Mouse (Mus musculus) kidney, postnatal 36 days (tissue): Measurements from ENCODE around the gene Nmnat1.

ENCODE experiments used
- DNase-seq, 2 experiments: peaks; one replicate each; pipeline ENCODE4 v3.0.0; 2021 to 2022; ENCODE audit warnings: mixed read lengths in 2 of 2

Gene Nmnat1

DNA sequence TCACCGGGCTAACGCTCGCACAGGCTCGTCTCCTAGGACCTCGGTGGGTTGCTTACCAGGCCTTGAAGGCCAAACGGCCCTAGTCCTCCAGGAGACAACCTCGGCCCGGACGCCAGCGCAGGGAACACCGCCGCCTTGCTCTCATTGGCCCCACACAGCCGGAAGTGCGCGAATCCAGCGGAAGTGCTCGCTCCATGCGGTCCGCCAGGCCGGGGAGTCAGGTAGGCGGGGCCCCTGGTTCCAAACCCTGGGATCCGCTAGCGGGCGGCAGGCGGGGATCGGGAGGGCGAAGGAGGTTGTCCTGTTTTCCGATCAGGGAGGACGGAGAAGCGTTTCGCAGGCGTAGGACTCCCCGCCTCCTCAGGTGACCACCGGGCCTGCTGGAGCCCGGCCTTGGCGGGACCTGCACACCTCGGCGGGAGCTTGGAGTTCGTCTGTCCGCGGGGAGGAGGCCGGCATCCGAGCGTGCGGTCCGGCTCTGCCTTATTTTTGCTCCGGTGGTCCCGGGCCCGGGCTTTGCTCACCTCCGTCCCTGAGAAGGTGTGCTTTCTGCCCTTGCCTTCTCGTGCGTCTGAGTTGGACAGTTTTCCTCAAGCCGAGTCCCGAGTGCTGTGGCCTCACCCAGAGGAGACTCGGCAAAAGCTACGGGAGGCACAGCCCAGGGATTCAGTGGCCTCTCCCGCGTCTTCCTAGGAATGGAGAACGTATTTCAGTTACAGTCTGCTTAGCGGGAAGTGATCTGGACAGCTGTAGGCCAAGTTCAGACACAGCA, at the start of gene Nmnat1, which contains the start of gene Lzic:
TSS of gene Nmnat1 (minus strand) at position 150 of the 772 bp plus-strand sequence.
TSS of gene Lzic (plus strand) at position 177 of the 772 bp plus-strand sequence.
- peak; percentile 95 to 97 for DNase-seq

DNA sequence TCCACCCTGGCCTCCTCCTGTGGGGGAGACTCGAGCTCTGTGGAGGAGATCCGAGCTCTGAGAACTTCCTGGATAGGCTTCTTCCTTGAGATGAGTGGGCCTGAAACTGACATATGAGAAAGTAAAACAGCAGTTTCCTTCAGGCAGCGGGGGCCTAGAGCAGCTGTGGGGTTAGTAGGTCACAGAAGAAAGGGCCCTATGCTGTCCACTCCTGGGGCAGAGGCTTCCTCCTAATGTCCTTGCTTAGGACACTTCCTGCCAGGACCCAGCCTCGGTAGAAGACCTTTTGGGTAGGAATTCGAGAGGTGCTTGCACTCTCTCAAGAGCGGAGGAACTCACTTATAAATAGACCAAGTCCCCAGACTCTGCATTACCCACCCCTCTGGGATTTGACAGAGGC, 44.7 kb upstream of the Nmnat1 start:
- DNase-seq: no peak

DNA sequence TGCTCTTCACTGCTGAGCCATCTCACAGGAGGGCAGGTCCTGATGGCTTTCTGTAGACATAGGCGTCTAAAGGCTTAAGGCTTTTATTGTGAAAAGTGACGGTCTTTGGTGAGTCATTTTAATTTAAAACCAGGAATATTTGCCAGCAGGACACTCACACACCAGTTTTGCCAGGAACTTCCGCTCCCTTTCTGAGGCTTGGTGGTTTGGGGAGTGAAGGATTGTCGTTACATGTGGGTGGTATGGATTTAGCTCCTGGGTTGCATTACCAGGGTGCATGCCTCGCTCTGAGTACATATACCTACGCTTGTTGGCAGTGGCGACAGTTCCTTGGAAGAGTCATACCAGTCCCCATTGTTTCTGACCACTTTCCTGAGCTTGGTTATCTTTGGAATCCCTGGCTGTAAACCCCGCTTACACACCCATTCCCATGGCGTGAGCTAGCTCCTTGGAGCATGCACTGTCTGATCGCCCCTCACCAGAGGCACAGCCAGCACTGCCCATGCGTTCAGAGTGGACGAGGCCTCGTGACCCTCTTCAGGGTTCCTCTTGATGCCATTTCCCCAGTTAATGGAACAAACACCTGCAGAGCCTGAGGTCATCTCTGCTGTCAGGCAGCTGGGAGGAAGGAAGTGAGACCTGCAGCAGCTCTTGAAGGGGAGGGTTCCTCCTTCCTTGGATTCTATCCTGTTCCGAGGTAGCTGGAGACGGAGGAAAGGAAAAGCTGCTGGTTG, 42.8 kb upstream of the Nmnat1 start:
- DNase-seq: peak in 1 of 2 experiments; percentile 19

DNA sequence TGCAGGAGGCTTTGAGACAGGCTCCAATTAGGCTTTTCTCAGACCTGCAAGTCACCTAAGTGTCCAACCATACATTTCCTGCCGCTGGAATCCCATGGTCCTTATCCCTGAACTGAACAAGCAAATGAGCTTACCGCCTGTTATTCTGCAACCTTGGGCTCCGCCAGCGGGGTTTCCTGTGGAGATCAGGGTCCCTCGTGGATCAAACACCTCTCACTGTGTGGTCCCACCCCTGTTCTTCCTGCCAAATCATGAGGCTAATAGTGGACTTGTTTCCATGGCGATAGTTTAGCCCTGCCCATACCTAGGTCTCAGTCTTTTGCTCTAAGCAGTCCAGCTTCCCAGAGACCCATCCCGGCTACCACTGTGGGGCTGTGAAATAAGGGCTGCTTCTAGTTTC, 41.3 kb upstream of the Nmnat1 start:
- DNase-seq: peak; percentile 26 to 41

DNA sequence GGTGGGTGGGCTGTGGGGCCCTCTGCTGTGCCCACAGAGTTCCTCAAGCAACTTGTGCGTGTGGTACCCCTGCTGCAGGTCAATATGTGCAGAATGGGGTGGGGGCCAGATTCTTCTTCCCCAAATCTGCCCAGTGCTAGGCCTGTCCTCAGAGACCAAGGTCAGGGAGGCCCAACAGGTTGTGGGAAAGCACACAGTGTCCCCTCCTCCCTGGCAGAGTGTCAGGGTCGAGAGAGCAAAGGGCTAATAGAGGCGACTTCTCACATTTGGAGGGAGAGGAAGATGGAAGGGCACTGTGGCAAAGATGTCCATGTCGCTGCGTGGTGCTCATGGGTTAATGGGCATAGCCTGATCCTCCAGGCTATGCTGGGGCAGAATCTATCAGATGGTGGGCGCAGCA, 40.8 kb upstream of the Nmnat1 start:
- peak; percentile 27 to 65 for DNase-seq

DNA sequence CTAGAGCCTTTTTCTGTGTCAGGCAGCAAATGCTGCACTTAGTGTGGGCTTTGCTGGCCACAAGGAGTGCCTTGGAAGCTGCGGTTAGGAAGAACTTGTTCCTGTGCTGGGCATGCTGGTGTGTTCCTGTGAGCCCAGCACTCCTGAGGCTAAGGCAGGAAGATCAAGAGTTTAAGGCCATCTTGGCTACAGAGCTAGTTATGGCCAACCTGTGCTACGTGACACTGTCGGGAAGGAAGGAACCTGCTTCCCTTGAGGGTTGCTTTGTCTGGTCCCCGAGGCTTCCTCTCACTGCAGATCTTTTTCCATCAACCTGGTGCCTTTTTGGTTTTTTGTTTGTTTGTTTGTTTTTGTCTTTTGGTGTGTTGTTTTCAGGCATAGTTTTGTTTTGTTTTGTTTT, 40.2 kb upstream of the Nmnat1 start:
- DNase-seq: no peak

DNA sequence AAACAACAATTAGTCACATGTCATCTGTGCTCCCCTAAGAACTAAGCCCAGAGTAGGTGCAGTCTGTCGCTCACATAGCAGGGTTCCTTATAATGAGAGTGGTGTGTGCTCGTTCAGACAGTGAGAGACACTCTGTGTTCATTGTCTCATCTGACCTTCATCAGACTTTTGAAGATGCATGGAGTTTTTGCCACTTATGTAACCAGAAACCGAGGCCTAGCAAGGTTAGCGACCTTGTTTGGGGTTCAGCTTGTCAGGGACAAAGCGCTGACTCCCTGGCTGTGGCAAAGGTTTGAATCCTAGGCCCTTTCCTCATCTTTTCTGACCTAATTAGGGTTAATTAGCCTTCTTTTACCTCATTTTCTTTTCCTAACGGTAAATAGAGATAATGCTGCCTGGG, 39.0 kb upstream of the Nmnat1 start:
- no peak for DNase-seq

DNA sequence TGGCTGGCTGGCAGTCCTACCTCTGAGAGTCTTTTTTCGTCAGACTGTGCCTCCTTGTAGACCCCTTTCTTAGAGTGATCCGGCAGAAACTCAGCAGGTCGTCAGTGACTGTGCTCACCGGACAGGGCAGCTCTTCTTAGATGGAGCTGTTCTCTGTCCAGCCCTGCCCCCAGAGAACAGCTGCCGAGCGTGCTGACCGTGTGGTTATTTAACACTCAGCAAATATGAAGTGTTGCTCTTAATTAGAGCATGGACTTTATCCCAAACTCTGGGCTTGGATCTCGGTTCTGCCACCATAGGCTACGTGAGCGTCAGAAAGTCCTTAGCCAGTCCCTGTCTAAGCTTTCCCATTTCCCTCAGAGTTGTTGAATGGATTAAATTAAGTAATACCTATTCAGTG, 36.3 kb upstream of the Nmnat1 start:
- peak; percentile 64 to 70 for DNase-seq

DNA sequence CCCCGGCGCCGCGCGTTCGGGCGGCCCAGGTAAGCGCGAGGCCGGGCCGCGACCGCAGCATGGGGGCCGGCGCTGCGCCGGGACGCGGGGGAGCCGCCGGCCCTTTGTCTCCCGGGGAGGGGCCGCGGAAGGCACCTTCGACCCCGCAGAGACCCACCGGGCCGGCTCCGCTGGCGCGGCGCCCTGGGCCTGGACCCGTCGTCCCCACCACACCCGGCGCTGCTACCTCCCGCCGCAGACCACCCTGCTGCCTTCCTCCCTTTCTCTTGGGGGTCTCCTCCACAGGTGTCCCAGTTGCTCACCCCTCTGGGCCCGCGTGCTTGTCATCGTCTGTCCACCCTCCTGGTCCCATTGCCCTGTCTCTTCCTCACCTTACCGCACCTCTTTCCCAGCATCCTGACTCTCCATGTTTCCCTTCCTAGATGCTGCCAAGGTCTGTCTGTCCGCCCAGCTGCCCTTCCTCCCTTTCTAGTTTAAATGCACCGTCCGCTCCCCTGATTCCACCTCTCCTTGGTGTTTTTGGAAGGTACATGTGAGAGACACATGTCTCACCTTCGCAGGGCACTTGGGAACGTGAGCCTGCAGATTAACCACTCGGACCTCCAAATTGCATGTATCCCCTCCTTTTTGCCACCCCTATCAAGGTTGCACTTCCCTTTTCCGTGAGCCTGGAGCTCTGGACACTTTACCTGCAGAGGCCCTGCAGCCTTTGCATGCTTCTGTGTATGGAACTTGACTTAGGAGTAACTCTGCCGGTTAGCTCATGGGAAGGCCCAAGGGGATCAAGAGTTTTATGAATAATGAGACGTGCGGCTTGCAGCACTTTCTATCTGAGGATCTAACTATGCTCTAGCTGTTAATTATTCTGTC, 33.6 kb upstream of the Nmnat1 start:
- no peak for DNase-seq

DNA sequence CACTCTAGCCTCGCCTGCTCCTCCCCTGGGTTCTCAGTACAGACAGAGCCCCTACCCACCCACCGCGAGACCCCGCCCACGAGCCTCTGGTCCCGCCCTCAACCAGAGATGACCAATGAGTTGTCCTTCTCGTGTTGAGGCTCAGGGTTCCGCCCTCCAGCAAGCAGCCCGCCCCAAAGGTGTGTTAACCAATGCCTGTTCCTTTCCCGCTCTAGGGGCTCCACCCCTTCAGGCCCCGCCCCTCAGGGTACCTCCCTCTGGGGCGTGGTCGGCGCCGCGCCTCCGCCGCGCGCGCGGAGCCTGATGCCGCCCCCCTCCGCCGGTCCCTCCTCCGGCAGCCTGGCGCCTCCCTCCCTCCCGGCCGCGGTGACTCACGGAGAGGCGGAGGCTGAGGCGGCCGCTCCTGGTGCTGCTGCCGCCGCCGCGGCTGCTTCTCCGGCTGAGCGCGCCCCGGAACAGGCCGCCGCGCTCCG, 32.9 kb upstream of the Nmnat1 start, which contains the start of gene Ctnnbip1:
TSS of gene Ctnnbip1 (plus strand) at position 369 of the 473 bp plus-strand sequence.
- DNase-seq: peak; percentile 97 to 98

DNA sequence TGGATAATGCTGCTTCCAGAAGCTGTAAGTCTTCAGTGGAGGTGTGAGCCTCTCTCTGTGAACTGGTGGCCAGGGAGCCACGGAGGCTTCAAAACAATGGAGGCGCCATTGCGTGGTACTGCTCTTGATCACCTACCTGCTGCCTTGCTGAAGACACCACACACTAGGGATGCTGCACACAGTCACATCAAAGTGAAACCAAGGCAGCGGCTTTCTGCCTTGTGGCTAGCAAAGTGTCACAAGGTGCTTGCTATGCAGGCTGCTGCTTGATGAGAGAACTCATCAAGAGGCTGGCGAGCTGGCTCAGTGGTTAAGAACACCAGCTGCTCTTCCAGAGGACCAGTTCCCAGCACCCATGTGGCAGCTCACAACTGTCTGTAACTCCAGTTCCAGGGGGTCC, 30.7 kb upstream of the Nmnat1 start:
- DNase-seq: no peak

DNA sequence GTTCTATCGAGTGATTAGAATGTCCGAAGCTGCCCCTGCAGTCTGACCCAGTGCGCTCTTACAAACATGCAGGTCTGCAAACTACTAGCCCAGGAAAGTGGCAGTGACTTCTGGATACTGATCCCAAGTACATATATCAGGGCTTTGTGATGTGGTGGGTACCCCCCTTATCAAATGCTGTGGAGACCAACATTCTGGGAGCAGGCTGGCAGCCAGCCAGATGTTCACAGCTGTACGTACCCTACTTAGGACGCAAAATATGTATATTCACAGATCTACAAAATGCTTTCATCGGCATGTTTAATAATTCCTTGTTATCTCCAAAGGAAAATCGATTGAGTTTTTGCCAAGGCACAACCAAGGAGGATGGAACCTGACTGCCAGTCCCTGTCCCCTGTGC, 27.1 kb upstream of the Nmnat1 start:
- DNase-seq: no peak

DNA sequence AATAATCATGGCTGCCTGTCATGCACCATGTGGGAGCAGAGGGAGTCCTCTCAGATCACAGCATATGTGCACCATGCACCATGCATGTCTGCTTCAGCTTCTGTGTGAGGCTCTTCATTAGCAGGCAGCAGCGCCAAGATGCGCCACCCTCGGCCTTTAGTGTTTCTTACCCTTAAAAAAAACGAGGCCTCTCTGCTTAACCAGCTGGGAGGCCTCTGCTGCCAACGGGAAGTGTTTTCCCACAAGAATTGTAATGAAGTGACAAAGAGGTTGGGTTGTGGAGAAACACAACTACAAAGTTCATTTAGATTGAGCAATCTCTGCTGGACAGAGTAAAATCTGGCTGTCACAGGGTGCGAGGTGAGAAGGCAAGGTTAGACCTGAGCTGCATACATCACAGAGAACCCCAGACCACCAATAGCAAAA, 26.2 kb upstream of the Nmnat1 start:
- DNase-seq: no peak

DNA sequence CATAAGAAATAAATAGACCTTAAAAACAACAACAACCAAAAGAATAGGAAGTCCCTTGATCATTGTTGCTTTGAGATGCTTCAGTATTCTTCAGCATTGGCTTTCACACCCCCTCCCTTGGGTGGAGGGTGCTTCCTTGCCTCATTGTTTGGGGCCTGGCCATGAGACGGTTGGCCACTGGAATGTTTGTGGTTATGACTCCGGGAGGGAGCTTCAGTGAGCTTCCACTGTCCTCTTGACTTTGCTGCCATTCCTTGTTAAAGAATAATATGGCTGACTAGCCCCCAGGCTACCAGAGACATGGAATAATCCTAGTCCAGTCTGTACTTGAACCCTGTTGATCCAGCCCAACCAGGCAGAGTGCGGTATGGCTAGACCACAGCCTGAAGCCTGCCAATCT, 21.9 kb upstream of the Nmnat1 start:
- DNase-seq: no peak

DNA sequence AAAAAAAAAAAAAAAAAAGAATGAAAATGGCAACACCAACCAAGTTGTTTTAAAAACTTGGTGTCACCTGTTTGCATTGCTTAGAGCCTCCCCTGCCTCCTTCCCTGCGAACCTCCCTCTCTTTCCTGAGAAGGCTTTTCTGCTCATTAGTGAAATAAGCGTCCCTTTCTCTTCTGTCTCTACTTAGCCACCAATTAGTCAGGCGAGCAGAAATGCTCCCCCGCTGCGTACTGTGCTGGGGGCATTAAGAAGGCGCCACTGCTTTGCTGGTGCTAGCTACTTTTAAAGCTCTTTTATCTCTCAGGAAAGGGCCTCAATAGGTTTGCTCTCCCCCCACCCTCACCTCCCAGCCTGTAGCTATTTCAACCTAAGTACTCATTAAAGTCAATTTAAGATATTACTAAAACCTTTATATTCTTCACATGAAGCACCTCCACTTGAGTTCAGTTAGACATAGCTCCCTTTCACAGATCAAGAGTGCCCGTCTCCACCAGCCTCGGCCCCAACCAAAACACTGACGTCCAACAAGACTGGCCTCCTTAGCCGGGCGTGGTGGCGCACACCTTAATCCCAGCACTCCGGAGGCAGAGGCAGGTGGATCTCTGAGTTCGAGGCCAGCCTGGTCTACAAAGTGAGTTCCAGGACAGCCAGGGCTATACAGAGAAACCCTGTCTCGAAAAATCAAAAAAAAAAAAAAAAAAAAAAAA, 20.4 kb upstream of the Nmnat1 start:
- DNase-seq: no peak

DNA sequence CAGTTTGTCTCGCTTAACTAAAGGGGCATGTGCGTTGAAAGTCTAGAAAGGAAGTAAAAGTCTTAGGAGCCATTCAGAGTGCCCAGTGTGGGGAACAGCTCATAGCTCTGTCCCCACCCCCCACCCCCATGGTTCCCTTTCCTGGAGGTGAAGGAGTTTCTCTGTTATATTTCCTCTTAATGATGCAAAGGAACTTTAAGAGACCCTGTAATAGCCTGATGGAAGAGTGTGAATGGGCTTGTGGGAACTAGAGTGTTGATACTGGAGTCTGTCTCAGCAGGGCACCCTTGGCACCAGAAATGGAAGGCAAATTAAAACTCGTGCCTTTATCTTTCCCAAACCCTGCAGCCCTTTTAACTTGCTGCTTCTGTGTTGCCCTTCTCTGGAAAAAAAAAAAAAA, 19.9 kb upstream of the Nmnat1 start:
- DNase-seq: no peak

DNA sequence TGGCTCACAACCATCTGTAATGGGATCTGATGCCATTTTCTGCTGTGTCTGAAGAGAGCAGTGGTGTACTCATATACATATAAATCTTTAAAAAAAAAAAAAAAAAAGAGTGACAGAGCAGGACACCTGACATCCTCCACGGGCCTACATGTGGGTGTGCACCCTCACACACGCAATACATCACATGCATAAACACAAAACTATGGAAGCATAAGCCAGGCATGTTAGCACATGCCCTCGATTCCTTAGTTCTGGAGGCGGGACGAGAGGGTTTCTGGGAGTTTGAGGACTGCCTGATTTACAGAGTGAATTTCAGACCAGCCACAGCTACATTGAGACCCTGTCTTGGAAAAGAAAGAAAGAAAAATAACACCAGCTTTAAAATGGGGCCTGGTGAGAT, 19.4 kb upstream of the Nmnat1 start:
- no peak for DNase-seq

DNA sequence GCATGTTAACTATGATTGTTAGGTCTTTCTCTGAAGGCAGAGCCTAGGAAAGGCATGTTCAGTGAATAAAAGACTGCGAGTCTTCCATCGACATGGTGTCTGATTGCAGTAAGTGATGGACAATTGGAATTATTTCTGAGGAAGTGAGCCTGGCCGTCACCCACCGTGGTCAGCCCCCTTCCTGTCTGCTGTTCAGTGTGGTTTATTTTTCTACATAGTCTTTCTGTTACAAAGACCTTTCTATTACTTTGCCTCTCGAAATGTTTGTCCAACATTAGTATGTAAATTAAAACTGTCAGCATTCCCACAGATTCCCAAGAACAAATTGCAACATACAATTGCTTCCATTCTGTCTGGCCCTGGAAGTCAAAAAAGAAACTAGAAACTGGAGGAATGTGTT, 14.8 kb upstream of the Nmnat1 start:
- no peak for DNase-seq

DNA sequence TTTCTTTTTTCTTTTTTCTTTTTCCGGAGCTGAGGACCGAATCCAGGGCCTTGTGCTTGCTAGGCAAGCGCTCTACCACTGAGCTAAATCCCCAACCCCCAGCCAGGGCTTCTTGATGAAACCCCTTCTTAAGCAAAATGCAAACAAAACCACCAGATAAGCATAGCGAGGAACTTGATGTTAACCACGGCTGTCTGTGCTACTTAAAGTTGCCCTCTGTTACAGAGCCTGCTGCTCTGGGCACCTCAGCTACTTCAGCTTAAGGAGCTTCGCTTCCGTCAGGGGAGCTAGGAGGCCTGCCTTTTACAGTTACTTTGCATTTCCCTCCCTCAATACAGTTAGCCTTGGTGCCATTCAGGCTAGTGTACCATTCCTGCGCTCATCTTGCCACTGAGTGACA, 13.9 kb upstream of the Nmnat1 start:
- DNase-seq: no peak

DNA sequence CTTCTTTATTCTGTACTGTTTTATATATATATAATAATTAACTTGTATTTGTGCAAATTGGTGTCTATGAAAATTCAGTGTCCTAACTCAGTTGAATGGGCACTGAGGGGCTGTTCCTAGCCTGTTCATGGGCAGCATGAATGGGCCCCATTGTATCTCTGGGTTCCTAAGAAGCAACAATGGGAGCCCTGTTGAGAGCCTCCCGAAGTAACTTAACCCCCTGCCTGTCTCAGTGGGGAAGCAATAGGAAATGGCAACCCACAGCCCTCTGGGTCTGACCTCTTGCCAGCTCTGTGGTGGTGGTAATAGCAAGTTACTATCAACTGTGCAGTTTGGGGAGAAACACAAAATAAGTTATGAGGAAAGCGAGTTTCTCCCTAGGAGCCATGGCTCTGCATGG, 11.6 kb upstream of the Nmnat1 start:
- no peak for DNase-seq

DNA sequence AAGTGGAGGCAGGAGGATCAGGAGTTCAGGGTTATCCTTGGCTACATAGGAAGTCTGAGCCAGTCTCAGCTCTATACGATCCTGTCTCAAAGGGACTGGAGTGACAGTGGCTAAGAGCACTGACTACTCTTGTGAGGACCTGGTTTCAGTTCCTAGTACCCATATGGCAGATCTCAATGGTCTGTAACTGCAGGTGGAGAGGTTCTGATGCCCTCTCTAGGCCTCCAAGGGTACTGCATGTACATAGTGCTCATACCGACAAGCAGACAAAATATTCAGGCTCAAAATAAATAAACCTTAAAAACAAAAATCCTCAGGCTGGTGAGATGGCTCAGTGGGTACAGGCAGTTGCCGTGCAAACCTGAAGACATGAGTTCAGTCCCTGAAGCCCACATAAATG, 6.1 kb upstream of the Nmnat1 start:
- DNase-seq: peak in 1 of 2 experiments; percentile 6
